In the genomic region with DNA sequence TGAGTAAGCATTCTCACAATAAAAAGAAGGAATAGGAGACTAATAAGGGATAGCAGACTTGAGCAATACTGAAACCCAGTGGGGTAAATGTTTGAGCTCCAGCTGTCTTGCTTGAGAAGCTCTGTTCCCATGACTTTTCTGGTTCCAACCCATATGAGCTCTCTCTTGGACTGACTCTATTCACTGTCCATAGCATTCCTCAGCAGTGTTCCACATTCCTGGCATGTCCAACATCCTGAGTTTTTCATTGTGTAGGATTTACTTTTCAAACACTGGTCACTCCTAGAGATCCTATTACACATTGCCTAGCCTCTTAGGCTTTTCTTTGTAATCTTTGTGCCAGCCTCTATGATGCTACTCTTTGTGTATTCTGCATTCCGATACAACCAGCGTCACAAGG, we compare ENCODE assay signal across 20 mouse cellular contexts. TPM values are rescaled to one million over a fixed set of nuclear protein-coding genes. Genes with fewer than 3 reads are reported as not detected.
"Had no signal": no experiment of that assay in that cellular context is flagged by ENCODE, and none has a peak within 500 bp of the region (broad histone marks: within the 10 kb centered on the region; RNA-seq: fewer than 3 reads in every experiment).

No protein-coding gene starts in this region.

- H3K9me3 ChIP-seq: midbrain, embryonic 10.5 days; midbrain, embryonic 12.5 days; neural tube, embryonic 13.5 days; neural tube, embryonic 15.5 days; stomach, embryonic 15.5 days had no signal

- H3K27me3 ChIP-seq: midbrain, embryonic 12.5 days; neural tube, embryonic 13.5 days; neural tube, embryonic 15.5 days; stomach, embryonic 15.5 days had no signal

- H3K4me2 ChIP-seq: lung, embryonic 14.5 days; midbrain, embryonic 12.5 days; neural tube, embryonic 13.5 days; neural tube, embryonic 15.5 days; stomach, embryonic 15.5 days had no signal

- H3K36me3 ChIP-seq: midbrain, embryonic 10.5 days; midbrain, embryonic 12.5 days; neural tube, embryonic 13.5 days; neural tube, embryonic 15.5 days; stomach, embryonic 15.5 days had no signal

- H3K27ac ChIP-seq: midbrain, embryonic 10.5 days; midbrain, embryonic 12.5 days; neural tube, embryonic 13.5 days; neural tube, embryonic 15.5 days; stomach, embryonic 15.5 days; stomach, postnatal 0 days had no signal

- ATAC-seq: midbrain, embryonic 16.5 days had no signal

- H3K4me3 ChIP-seq: midbrain, embryonic 10.5 days; midbrain, embryonic 12.5 days; myocyte; neural tube, embryonic 13.5 days; neural tube, embryonic 15.5 days; stomach, embryonic 15.5 days had no signal

- H3K9ac ChIP-seq: lung, embryonic 14.5 days; midbrain, embryonic 12.5 days; neural tube, embryonic 13.5 days; neural tube, embryonic 15.5 days; stomach, embryonic 15.5 days had no signal

- DNase-seq: lung, adult 18-20 months; lung, embryonic 14.5 days; lung, postnatal 10 days; lung, postnatal 4 days; midbrain, embryonic 14.5 days; retina, postnatal 1 day; right cerebral cortex, adult 18-20 months; thymus, adult 2 months; thymus, postnatal 25 days; thymus, postnatal 4 days had no signal

- H3K4me1 ChIP-seq: midbrain, embryonic 10.5 days; midbrain, embryonic 12.5 days; neural tube, embryonic 13.5 days; neural tube, embryonic 15.5 days; stomach, embryonic 15.5 days had no signal

RNA-seq across cellular contexts. Expression of gene Rtl3, which starts 36.1 kb away (rescaled TPM):
- total RNA-seq: megakaryocyte, adult 5-6 weeks; megakaryocyte-erythroid progenitor cell, adult 5-6 weeks had no signal
